Mouse (Mus musculus) inflammation-experienced regulatory T-cells, adult 6 months (primary cell): ENCODE measurements around the gene Ddx19a. TPM values are rescaled to one million over a fixed set of nuclear protein-coding genes. Genes with fewer than 3 reads are reported as not detected.
"Not testable (repeated sequence)": the region's sequence is repeated elsewhere in the genome, so short reads cannot be mapped to it uniquely, and the experiment has no call there.

ENCODE experiments used
- ATAC-seq: one replicate; pipeline ENCODE4 v1.8.0; 2017
- polyA plus RNA-seq, 3 experiments: library from polyadenylated mRNA; unstranded; fragments of 100-300 nt; shearing (Covaris generic); gene quantifications; one replicate each; pipeline ENCODE4 v1.2.1; 2017

Gene Ddx19a
- polyA plus RNA-seq = 10 to 100 TPM; 16.3 to 18.2 (median 17.2) TPM

GRCm38 (mm10) chr8:110997547-110998531 is at the start of gene Ddx19a:
Ddx19a (minus strand) TSS chr8:110997800.
- ATAC-seq = peak; percentile 97

DNA sequence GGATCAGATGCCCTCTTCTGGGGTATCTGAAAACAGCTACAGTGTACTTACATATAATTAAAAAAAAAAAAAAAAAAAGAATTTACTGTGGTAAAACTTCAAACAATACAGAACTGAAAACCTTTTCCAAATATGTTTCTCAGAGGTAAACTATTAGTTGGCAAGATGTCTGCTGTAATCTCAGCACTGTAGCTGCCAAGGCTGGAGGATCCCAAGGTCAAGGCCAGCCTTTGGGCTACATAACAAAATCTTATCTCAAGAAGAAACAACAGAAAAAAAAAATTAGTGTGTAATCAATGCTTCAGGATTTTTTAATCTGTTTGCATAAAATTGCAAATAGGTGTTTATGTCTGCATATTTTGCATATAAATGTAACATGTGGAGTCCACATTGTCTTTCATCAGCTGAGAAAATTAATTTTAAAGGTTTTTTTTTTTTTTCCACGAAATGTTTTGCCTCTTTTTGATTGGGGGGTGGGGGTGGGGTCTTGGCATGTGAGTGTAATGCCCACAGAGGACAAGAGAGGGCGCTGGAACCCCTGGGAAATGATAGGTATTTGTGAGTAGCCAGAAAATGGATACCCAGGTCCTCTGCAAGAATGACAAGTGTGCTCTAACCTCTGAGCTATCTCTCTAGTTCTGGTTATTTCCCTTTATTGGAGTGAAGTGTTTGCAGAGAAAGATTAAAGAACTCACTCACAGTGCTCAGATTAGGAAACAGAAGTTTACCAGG is 46.6 kb upstream of the Ddx19a start:
- no peak for ATAC-seq

DNA sequence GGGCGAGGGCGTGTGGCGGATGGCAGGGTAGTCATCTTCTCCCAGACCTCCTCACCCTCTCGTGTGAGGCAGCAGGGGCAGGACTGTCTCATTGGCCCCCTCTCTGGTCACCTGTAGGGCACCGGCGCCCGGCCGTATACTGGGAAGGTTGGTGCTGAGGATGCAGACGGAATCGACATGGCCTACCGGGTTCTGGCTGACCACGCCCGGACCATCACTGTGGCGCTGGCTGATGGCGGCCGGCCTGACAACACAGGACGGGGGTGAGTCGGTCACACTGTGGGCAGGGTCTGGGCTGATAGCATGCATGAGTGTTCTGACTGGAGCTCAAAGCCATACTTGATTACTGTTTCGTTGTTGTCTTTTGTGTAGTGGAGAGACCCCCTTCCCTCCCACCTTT is 44.9 kb upstream of the Ddx19a start:
- ATAC-seq = no peak

GRCm38 (mm10) chr8:111036591-111036990 is 39.0 kb upstream of the Ddx19a start:
- no peak for ATAC-seq

GRCm38 (mm10) chr8:111034276-111034675 is 36.7 kb upstream of the Ddx19a start:
- no peak for ATAC-seq

DNA sequence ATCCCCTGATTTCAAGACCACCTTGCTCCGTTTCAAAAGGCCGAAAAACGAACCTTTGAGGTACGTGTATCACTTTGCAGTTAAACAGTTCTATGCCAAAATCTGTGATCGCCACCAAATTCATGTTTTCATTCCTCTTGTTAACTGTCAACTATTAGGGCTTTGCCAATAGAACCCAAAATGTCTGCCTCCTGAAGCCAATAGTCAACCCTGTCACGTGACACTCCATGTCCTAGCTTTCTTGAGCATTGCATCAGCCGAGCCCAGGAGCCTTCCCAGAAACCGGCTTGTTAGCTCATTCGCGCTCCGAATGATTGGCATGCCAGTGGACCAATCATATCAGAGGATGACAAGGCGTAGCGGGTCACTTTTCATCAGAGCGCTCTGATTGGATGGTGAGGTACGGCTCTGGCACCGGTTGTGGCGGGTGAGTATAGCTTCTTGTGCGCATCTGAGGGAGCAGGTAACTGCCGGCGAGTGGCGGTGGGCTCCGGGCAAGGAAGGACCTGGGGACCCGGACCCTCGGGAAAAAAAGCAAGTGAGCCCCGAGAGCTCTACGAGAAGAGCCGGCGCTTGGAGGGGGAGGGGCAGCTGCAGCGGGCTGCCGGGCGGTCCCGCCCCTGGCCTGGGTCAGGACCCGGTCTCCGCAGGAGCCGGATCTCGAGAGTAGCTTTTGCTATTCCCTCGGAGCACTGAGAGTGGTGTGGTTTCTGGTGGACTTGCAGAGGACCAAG is 36.0 kb upstream of the Ddx19a start:
- ATAC-seq = peak; percentile 96

GRCm38 (mm10) chr8:111032916-111033315 is 35.3 kb upstream of the Ddx19a start, which contains the start of gene Aars:
Aars (plus strand) TSS chr8:111033144.
- no peak for ATAC-seq

- ATAC-seq = no peak
Measured at GRCm38 (mm10) chr8:111031572-111031971, 34.0 kb upstream of the Ddx19a start, which contains the start of gene Ddx19b. Ddx19b (minus strand) TSS chr8:111031751.

GRCm38 (mm10) chr8:111030045-111030444 is 32.4 kb upstream of the Ddx19a start:
- peak; percentile 49 for ATAC-seq

DNA sequence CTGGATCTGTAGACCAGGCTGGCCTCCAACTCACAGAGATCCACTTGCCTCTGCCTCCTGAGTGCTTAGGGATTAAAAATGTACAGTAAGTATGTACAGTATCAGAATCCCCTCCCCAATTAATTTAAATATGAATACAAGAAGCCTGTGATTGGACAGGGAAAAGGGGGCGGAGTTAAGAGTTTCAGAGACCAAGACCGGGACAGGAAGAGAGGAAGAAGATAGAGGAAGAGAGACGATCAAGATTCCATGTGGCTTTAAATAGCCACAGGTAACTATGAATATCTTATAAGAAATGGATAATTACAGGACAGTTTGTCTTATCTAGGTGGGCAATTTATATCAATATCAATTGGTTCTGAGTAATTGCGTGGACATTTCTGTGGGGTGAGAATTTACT is 32.0 kb upstream of the Ddx19a start:
- peak; percentile 14 for ATAC-seq

GRCm38 (mm10) chr8:111027391-111027937 is 29.9 kb upstream of the Ddx19a start:
- peak; percentile 71 for ATAC-seq

- ATAC-seq = not testable (repeated sequence)
Measured at GRCm38 (mm10) chr8:111026609-111027008, 29.0 kb upstream of the Ddx19a start.

GRCm38 (mm10) chr8:111010230-111010991 is 12.8 kb upstream of the Ddx19a start:
- not testable (repeated sequence) for ATAC-seq

- peak; percentile 20 for ATAC-seq
Measured at GRCm38 (mm10) chr8:110996641-110997430, 764 bp downstream of the Ddx19a start.

DNA sequence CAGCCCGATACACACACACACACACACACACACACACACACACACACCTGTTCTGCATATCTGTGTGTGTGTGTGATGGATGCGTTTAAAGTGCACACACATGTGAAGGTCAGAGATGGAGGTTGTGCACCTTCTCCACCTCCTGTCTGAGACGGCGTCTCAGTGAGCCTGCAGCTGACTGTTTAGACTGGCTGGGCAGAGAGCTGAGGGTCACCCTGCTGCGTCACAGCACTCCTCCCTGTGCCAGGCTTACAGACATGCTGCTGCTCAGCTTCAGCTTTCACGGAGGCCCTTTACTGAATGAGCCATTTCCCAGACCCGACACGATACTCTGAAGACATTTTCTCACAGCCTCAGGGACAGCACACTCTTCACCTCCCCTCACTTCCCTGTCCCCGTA is 7.6 kb downstream of the Ddx19a start:
- ATAC-seq = no peak

GRCm38 (mm10) chr8:110987805-110988744 is 9.5 kb downstream of the Ddx19a start:
- no peak for ATAC-seq

GRCm38 (mm10) chr8:110981304-110981703 is 16.3 kb downstream of the Ddx19a start:
- peak; percentile 35 for ATAC-seq

- ATAC-seq = not testable (repeated sequence)
Measured at GRCm38 (mm10) chr8:110977987-110978386, 19.6 kb downstream of the Ddx19a start.

GRCm38 (mm10) chr8:110976532-110976931 is 21.1 kb downstream of the Ddx19a start:
- ATAC-seq = not testable (repeated sequence)
